Mouse (Mus musculus) intestine, embryonic 16.5 days (tissue): Measurements from ENCODE around the gene Atf6. TPM values are rescaled to one million over a fixed set of nuclear protein-coding genes. Genes with fewer than 3 reads are reported as not detected.
A peak's percentile ranks its signal among the peaks of the same experiment; 100 is the strongest.

ENCODE experiments used
- ATAC-seq: fragments of 200-750 bp; cut with Nextera tagmentation; 2 replicates; pipeline ENCODE4 v1.8.0; 2017; ENCODE audit warnings: moderate TSS enrichment, moderate library complexity
- H3K27ac ChIP-seq: fragments of 300-500 bp; sonication (generic); 2 replicates; pipeline ENCODE4 v1.5.1; 2014; ENCODE audit warnings: mild to moderate bottlenecking, low read length
- H3K27me3 ChIP-seq: fragments of 300-500 bp; sonication (generic); replicated peaks from 2 replicates; pipeline ENCODE4 v1.6.1; 2014; ENCODE audit warnings: low read length, control low read depth, mixed read lengths; ENCODE audit not compliant: control insufficient read depth, insufficient read depth
- H3K36me3 ChIP-seq: fragments of 300-500 bp; sonication (generic); 2 replicates; pipeline ENCODE4 v1.6.1; 2014; ENCODE audit warnings: low read length, control low read depth; ENCODE audit not compliant: control insufficient read depth, insufficient read depth
- H3K4me1 ChIP-seq: fragments of 300-500 bp; sonication (generic); 2 replicates; pipeline ENCODE4 v1.6.1; 2014; ENCODE audit warnings: low read length, control low read depth, mixed read lengths; ENCODE audit not compliant: control insufficient read depth, insufficient read depth
- H3K4me2 ChIP-seq: fragments of 300-500 bp; sonication (generic); 2 replicates; pipeline ENCODE4 v1.6.1; 2014; ENCODE audit warnings: low read depth, low read length, control low read depth
- H3K4me3 ChIP-seq: fragments of 300-500 bp; sonication (generic); 2 replicates; pipeline ENCODE4 v1.5.1; 2014; ENCODE audit warnings: mild to moderate bottlenecking, low read length
- H3K9ac ChIP-seq: fragments of 300-500 bp; sonication (generic); 2 replicates; pipeline ENCODE4 v1.6.1; 2014; ENCODE audit warnings: low read depth, low read length
- H3K9me3 ChIP-seq: fragments of 300-500 bp; sonication (generic); 2 replicates; pipeline ENCODE4 v1.6.1; 2016; ENCODE audit warnings: low read length, control low read depth; ENCODE audit not compliant: control insufficient read depth
- WGBS: fragments of 180-500 bp; shearing (Covaris S2); extraction: QIAGEN DNeasy Blood & Tissue Kit; methylation state at CpG from one replicate; pipeline ENCODE4 v1.1.7; 2014; 5-methylcytosine and 5-hydroxymethylcytosine counted together
- polyA plus RNA-seq: library from polyadenylated mRNA; unstranded; fragments of >200 nt; fragmentation: Nextera tagmentation; extraction: Ambion mirVana; gene quantifications from 2 replicates; pipeline ENCODE4 v1.2.1, GENCODE M21; 2015

The Atf6 gene
- 8.0 and 8.4 TPM in 2 replicates for polyA plus RNA-seq

- Histone ChIP-seq H3K36me3 (no peaks in the 10 kb centered on the region; the same call in 1 of the 2 replicates), H3K4me2 (peak within 1 kb of the TSS; percentile 77), H3K4me1 (no peaks in the 10 kb centered on the region), H3K9ac (peak within 1 kb of the TSS; percentile 85), H3K4me3 (peak within 1 kb of the TSS; percentile 92), H3K9me3 (no peaks in the 10 kb centered on the region), H3K27me3 (no peaks in the 10 kb centered on the region), H3K27ac (peak within 1 kb of the TSS; percentile 85)
- under 1% methylated on average over 25 of the region's 25 CpGs for WGBS
- ATAC-seq, result peak; percentile 74
Measured at GRCm38 (mm10) chr1:170867691-170868105, at the start of gene Atf6. Gene Atf6 (minus strand): TSS chr1:170867771.

GRCm38 (mm10) chr1:170915657-170916056 is 48.1 kb upstream of the Atf6 start:
- no peak for ATAC-seq
- H3K4me1 ChIP-seq, result no peaks in the 10 kb centered on the region
- no peaks in the 10 kb centered on the region for H3K36me3 ChIP-seq
- 68% methylated on average over 5 of the region's 5 CpGs for WGBS
- no peak overlapping the region for H3K4me2 ChIP-seq
- H3K27me3 ChIP-seq, result no peaks in the 10 kb centered on the region
- no peaks in the 10 kb centered on the region for H3K9me3 ChIP-seq
- H3K27ac ChIP-seq, result no peak overlapping the region
- no peak overlapping the region for H3K4me3 ChIP-seq
- H3K9ac ChIP-seq, result no peak overlapping the region

GRCm38 (mm10) chr1:170912891-170913615 is 45.5 kb upstream of the Atf6 start, which contains the start of gene Fcrlb:
Gene Fcrlb (minus strand): TSS chr1:170912941.
- H3K27me3 ChIP-seq, result peaks cover 5% of the 10 kb centered on the region
- 71% methylated on average over 5 of the region's 5 CpGs for WGBS
- H3K9ac ChIP-seq, result no peak within 1 kb of the TSS
- ATAC-seq, result no peak
- peaks cover 3% of the 10 kb centered on the region; the same call in 1 of the 2 replicates for H3K4me1 ChIP-seq
- H3K9me3 ChIP-seq, result no peaks in the 10 kb centered on the region
- no peak within 1 kb of the TSS for H3K4me3 ChIP-seq
- no peak within 1 kb of the TSS for H3K4me2 ChIP-seq
- H3K36me3 ChIP-seq, result no peaks in the 10 kb centered on the region
- H3K27ac ChIP-seq, result no peak within 1 kb of the TSS

- Histone ChIP-seq H3K4me3 (no peak overlapping the region), H3K4me1 (peaks cover 9% of the 10 kb centered on the region), H3K27me3 (peaks cover 13% of the 10 kb centered on the region), H3K9ac (no peak overlapping the region), H3K27ac (no peak overlapping the region), H3K36me3 (no peaks in the 10 kb centered on the region), H3K9me3 (no peaks in the 10 kb centered on the region), H3K4me2 (no peak overlapping the region)
- no peak for ATAC-seq
- WGBS, result 80% methylated on average over 11 of the region's 11 CpGs
Measured at GRCm38 (mm10) chr1:170911907-170912660, 44.5 kb upstream of the Atf6 start.

- ATAC-seq, result 0 out of 2 replicates have a peak, but pooled peaks have one; percentile 40
Measured at GRCm38 (mm10) chr1:170908341-170908740, 40.8 kb upstream of the Atf6 start.

DNA sequence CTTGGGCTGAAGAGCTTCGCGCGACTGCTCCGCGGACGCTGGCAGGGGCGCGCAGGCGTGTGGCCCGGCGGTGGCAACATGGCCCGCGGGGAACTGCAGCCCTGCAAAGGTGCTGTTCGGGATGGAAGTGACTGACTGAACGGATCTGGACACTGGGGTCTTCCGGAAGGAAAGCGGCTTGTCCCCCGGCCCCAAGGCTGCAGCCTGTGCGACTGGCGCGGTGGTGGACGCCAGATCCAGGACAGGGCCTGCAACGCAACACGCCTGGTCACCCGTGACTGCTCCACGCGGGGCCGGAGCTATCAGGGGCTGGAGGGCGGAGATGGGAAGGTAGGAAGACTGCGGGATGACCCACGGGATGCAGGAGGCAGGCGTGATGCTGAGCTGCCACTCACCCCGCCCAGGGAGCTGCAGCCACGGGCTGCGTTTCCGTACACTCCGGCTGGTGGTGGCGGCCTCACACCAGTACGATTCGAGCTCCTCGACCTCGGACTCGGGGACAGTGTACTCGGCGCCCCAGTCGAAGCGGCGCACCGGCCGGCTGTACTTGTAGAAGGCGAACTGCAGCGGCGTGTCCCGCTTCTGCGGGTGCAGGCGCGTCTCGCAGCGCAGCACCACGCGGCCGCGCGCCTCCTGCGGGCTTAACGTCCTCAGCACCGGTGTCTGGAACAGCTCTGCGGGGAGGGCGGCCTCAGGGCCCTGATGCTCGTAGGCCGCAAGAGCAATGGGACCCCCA is 40.1 kb upstream of the Atf6 start:
- Histone ChIP-seq H3K9ac (peak overlapping the region; percentile 51), H3K36me3 (no peaks in the 10 kb centered on the region), H3K9me3 (no peaks in the 10 kb centered on the region), H3K27ac (no peak overlapping the region), H3K4me2 (peak overlapping the region; percentile 57), H3K4me3 (peak overlapping the region; percentile 51), H3K4me1 (peaks cover 9% of the 10 kb centered on the region), H3K27me3 (peaks cover 15% of the 10 kb centered on the region)
- peak; percentile 71 for ATAC-seq
- 2% methylated on average over 71 of the region's 71 CpGs for WGBS

More at GRCm38 (mm10) chr1:170908341-170908740, 40.8 kb upstream of the Atf6 start:
- Histone ChIP-seq H3K9ac (no peak overlapping the region), H3K36me3 (no peaks in the 10 kb centered on the region), H3K9me3 (no peaks in the 10 kb centered on the region), H3K4me1 (peaks cover 9% of the 10 kb centered on the region), H3K4me3 (peak overlapping the region; percentile 51), H3K27me3 (peaks cover 15% of the 10 kb centered on the region), H3K4me2 (peak overlapping the region; percentile 57), H3K27ac (no peak overlapping the region)
- WGBS, result 6% methylated on average over 21 of the region's 21 CpGs

GRCm38 (mm10) chr1:170907111-170907455 is 39.5 kb upstream of the Atf6 start:
- ATAC-seq, result no peak
- Histone ChIP-seq H3K4me1 (peaks cover 9% of the 10 kb centered on the region), H3K4me3 (peak overlapping the region; percentile 51), H3K36me3 (no peaks in the 10 kb centered on the region), H3K9me3 (no peaks in the 10 kb centered on the region), H3K27me3 (peaks cover 15% of the 10 kb centered on the region), H3K27ac (no peak overlapping the region), H3K4me2 (peak overlapping the region; percentile 57), H3K9ac (0 out of 2 replicates have a peak overlapping the region, but pooled peaks have one; percentile 51)
- 29% methylated on average over 11 of the region's 11 CpGs for WGBS

- no peak overlapping the region for H3K9ac ChIP-seq
- H3K27me3 ChIP-seq, result peaks cover 16% of the 10 kb centered on the region
- 49% methylated on average over 5 of the region's 5 CpGs for WGBS
- H3K36me3 ChIP-seq, result no peaks in the 10 kb centered on the region
- no peaks in the 10 kb centered on the region for H3K9me3 ChIP-seq
- no peak overlapping the region for H3K4me2 ChIP-seq
- peaks cover 10% of the 10 kb centered on the region for H3K4me1 ChIP-seq
- H3K27ac ChIP-seq, result no peak overlapping the region
- ATAC-seq, result no peak
- no peak overlapping the region for H3K4me3 ChIP-seq
Measured at GRCm38 (mm10) chr1:170903485-170903884, 35.9 kb upstream of the Atf6 start.
